Mouse (Mus musculus): Measurements from ENCODE around the gene Oas1c.
A peak's percentile ranks its signal among the peaks of the same experiment; 100 is the strongest.
"Not testable (repeated sequence)": the region's sequence is repeated elsewhere in the genome, so short reads cannot be mapped to it uniquely, and the experiment has no call there.

The Oas1c gene

DNA sequence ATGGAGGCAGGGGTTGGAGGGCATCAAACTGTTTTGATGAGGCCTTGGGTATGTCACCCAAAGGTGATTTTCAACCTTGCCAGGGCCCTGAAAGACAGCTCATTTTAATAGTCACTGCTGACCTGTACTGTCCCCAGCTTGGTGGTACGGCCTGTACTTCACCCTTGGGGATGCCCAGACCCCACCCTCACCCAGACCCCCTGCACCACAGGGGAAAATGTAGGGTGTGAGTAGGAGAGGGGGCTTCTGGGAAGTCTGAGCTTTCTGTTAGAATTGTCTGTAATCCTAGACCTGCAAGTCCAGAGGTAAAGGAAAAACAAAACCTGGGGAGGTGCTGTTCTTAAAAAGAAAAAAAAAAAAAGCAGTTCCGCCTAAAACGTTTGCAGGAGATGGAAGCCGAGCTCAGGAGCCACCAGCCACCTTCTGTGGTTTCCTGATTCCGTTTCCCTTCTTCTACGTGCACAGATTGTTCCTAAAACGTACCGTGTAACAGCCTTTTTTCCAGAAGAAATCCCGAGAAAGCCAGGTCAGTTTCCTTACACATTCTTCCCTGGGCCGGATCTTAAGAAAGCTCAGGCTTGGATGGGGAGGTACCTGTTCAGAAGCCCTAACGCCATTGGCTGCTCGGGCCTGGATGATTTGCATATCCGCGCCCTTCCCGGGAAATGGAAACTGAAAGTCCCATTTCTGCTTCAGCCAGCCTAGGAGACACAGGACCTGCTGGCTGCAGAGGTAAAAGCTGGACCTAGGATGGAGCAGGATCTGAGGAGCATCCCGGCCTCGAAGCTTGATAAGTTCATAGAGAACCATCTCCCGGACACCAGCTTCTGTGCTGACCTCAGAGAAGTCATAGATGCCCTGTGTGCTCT is at the start of gene Oas1c:
TSS of gene Oas1c (minus strand) at position 564 of the 869 bp plus-strand sequence.
- DNase-seq (ENCODE audit: extremely low spot score), result peak; percentile 68

DNA sequence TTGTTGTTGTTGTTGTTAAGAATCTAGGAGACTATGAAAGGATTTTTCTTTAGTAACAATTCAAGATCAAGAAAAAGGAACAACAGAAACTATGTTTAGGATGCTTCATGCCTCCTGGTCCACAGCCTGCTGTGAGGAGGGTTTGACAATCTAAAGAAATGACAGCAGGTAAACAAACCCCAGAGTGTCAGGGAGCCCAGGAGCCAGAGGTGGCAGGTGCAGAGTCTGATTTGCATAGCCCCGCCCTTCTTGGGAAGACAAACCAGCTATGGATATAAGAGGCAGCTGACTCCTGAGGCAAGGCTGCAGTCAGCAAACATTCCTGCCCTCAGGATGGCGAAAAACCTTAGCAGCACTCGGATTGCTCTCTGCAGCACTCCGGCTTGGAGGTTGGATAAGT is 48.8 kb upstream of the Oas1c start, which contains the start of gene Oas1h:
TSS of gene Oas1h (plus strand) at position 301 of the 400 bp plus-strand sequence.
- no peak for DNase-seq (ENCODE audit: extremely low spot score)

DNA sequence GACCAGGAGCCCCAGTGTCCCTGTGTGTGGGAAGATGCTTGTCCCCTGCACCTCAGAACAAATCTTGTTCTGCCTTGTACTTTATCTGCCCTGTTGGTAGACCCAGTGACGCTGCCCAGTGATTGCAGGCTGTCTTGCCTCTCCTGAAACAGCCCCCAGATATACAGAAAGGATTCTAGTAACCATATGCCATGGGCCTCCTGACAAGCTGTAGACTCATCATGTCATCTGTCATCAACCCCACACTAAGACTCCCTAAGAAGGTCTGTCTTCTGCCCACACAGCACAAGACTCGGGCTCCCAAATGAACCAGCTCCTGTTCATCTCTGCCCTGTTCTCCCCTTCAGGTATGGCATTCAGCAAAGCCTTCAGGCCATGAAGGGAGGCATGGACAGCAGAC is 46.9 kb upstream of the Oas1c start:
- DNase-seq (ENCODE audit: extremely low spot score), result no peak

DNA sequence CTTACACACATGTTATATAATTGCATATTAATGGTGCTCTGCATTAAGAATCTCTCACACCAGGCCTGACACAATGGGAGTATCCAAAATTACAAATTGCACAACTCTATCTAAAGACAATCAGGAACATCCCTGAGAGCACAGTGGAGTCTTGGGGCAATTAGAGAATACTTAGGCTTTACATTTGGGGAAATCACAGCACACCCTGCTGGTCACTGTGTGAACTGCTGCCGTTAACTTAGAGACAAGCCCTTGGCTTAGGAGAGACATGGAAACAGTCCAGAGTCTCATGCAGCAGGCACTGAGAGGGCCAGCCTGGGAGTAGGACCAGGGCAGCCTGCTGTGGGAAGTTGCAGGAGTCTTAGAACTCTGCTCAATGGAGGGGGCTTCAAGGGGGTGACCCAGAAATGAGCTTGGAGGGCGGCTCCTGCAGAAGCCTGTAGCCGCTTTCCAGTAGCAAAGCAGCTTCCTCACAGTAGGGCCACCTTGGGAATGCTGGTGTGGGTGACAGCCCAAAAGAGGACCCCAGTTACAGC is 37.4 kb upstream of the Oas1c start:
- DNase-seq (ENCODE audit: extremely low spot score), result peak; percentile 19

DNA sequence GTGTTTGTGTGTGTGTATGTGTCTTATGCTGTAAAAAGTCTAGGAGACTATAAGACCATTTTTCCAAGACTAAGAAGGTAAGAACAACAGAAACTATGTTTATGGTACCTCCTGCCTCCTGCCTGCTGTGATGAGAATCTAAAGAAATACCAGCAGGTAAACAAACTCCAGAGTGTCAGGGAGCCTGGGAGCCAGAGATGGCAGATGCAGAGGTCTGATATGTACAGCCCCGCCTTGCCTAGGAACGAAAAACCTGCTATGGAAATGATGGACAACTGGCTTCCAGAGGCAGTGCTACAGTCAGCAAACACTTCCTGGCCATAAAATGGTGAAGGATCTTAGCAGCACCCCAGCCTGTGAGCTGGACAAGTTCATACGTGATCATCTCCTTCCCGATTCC is 34.8 kb upstream of the Oas1c start, which contains the start of gene Oas1f:
TSS of gene Oas1f (plus strand) at position 301 of the 400 bp plus-strand sequence.
- no peak for DNase-seq (ENCODE audit: extremely low spot score)

DNA sequence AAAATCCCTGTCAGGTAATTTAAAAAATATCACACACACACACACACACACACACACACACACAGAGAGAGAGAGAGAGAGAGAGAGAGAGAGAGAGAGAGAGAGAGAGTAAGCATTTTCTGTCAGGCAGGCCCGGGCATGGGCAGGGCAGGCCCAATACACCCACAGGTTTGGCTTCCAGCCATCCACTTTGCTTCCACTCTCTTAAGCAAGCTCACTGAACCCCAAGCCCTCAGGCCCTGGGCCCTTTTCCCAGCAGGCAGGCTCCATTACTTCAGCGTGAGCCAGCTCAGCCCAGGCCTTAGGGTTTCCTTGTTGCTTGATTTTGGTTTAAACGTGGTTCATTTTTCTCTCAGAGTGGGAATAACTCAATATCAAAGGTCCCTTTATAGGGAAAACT is 32.4 kb upstream of the Oas1c start:
- DNase-seq (ENCODE audit: extremely low spot score), result no peak

DNA sequence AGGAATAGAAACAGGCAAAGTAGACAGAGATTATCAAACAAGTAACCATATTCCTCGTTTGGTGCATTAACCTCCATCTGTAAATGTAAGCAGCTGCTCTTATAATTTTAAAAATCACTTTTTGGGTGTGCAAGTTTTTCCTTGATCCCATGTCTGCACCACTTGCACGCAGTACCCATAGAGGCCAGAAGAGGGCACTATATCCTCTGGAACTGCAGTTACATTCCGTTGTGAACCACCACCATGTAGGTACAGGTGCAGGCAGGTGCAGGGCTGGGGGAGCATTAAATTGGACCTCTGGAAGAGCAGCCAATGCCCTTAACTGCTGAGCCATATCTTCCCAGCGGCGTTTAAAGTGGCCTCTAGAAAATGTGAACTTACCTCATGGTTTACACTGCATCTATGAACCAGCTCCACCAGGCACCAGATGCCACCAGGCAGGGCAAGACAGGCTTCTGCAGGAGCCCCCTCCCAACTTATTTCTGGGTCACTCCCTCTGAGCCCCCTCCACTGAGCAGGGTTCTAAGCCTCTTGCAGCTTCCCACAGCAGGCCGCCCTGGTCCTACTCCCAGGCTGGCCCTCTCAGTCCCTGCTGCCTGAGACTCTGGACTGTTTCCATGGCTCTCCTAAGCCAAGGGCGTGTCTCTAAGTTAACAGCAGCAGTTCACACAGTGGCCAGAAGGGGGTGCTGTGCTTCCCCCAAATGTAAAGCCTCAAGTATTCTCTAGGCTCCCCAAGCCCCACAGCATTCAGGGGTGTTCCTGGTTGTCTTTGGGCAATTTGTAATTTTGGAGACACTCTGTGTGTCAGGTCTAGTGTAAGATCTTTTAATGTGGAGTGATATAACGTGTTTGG is 24.6 kb upstream of the Oas1c start:
- DNase-seq (ENCODE audit: extremely low spot score), result peak; percentile 40

DNA sequence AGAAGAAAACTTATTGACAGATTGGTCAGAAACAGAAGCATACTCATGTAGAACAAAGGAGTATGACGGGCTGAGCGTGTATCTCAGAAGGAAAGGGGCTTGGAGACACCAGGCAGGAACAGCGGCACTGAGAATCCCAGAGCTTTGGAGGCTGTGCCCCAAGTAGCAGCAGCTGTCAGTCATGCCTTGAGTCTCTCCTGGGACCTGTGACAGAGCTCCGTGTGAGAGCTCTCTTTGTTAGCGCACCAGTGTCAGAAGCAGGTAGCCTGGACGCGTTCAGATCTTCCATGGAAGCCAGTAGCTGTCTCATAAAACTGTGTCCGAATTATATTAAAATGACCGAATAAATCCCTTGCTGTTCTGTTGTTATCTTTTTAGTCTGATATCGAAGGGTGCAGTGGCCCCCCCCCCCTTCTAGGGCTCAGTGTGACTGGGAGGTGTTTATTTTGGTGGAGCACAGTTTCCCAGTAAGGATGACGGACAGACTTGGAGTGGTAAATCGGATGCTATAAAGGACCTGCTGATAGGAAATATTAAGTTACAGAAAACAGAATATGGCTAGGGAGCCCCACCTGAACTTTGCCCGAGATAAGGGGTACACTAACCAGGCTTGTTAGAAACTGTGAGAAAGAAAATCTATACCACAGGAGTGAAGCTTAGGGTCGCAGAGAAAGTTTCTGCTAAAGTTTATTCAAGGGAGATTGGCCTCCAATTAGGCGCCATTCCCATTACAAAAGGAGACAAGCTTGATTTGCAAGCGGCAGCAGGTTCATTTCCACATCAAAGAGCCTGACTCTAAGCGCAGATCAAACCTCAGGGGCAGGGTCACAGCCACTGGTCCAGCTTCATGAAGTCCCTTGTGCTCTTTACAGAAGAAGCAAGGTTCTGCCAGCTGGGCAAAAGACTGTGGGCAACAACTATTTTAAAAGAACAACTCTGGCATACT is 21.3 kb upstream of the Oas1c start:
- DNase-seq (ENCODE audit: extremely low spot score), result no peak

DNA sequence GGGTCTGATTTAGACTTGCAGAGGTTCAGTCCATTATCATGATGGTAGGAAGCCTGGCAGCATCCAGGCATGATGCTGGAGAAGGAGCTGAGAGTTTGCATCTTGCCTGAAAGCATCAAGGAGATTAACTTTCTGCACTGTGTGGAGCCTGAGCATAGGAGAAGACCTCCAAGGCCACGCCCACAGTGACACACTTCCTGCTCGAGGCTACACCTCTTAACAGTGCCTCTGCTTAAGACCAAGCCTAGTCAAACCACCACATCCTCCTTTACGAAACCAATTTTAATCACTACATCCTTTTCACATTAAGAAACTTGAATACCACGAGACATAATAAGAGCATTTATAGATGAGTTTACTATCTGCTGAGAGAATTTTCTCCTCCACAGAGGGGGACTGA is 18.7 kb upstream of the Oas1c start:
- no peak for DNase-seq (ENCODE audit: extremely low spot score)

DNA sequence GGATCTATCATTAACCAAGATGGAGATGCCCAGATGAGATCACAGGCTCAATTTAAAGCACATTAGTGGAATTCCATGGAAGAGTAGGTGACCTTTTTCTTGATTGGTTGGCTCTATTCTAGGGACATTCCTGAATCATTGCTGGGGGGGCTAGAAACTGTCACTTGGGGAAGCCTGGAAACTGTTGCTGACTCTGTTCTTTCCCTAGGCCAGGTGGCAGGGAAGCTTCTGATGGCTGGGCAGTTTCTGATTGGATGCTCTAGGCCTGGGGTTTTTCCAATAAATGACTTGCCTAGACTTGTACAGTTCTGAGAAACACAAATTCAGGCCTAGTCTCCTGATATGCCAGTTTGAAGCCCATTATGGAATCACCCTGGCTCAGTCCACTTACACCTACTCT is 6.7 kb upstream of the Oas1c start:
- DNase-seq (ENCODE audit: extremely low spot score), result no peak

DNA sequence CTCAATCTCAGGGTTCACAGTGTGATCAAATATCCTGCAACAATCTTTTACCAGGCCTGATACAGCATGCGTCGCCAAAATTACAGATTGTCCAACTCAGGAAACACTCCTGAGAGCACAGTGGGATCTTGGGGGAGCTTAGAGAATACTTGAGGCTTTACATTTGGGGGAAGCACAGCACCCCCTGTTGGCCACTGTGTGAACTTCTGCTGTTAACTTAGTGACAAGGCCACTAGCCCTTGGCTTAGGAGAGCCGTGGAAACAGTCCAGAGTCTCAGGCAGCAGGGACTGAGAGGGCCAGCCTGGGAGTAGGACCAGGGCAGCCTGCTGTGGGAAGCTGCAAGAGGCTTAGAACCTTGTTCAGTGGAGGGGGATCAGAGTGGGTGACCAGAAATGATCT is 3.6 kb upstream of the Oas1c start:
- DNase-seq (ENCODE audit: extremely low spot score), result no peak

DNA sequence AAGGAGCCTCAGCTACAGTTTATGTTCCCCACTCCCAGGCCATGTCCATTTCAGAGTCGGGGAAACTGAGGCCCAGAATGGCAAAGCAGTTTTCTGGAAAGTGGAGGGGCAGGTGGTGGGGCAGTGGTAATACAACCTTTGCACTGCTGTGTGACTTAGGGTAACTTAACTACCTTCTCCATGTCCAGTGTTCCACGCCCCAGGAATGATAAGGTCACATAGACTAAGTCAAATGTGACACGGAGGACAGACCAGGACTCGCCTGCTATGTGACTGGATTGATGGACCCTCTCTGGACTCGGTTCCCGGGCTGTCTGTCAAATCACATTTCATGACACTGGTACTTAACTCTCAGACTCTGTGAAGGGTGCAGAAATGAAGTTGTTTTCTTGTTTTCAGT is 709 bp upstream of the Oas1c start:
- no peak for DNase-seq (ENCODE audit: extremely low spot score)

DNA sequence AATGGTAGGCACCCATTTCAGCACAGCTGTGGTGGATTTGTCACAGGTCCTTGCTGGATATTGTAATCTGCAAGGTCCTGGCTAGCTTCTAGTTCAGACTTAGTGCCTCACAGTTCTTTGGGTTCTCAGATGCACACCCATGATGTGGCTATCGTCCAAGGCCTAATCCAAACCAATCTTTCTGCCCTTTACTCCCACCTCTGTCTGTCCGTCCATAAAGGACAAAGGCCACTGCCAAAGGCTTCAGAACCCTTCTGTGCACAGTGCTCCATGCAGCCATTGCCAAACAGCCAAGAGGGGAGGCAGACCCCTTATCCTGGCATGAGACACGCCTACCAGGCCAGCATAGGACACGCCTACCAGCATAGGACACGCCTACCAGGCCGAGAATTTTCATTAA is 3.1 kb downstream of the Oas1c start:
- DNase-seq (ENCODE audit: extremely low spot score), result no peak

DNA sequence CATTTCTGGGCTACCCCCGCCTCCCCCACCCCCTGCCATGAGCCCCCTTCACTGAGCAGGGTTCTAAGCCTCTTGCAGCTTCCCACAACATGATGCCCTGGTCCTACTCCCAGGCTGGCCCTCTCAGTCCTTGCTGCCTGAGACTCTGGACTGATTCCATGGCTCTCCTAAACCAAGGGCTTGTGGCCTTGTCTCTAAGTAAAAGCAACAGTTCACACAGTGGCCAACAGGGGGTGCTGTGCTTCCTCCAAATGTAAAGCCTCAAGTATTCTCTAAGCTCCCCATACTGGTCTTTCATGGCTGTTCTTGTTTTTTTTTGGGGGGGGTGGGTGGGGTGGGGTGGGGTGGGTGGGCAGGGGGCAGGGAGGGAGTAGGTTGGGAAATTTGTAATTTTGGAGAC is 5.9 kb downstream of the Oas1c start:
- peak; percentile 37 for DNase-seq (ENCODE audit: extremely low spot score)

DNA sequence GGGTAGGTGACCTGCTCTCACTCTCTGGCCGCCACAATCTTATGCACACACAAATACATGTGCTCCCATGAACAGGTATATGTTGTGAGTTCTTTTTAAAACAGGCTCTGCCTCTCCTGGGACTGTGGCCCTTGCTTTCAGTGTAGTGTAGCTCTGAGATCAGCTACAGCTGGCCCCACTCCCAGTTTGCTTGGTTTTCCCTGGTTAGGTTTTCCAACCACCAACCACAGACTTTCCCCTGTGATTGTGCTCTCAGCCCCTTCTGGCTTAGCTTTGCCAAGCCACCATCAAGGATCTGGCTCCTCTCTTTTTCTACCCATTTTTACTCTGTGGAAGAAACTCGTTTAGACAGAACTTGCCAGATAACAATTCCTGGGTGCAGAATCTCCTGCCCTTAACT is 8.7 kb downstream of the Oas1c start:
- DNase-seq (ENCODE audit: extremely low spot score), result no peak

DNA sequence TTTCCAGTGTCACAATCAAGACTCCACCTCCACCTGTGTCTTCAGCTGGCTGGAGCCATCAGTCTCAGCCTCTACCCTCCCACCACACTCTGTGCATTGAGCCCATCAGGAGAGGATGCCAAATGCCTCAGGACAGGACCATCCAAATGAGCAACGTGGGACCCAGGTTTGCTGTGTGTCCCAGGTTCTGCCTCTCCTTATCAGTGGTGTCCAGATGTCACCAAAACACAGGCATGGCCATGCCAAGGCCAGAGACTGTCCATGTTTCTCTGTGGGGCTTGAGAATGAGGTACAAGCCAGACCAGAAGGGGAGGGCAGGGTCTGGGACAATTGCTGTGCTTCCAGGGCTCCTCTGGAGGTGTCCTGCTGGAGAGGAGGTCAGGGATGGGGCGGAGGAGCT is 13.4 kb downstream of the Oas1c start:
- not testable (repeated sequence) for DNase-seq (ENCODE audit: extremely low spot score)

DNA sequence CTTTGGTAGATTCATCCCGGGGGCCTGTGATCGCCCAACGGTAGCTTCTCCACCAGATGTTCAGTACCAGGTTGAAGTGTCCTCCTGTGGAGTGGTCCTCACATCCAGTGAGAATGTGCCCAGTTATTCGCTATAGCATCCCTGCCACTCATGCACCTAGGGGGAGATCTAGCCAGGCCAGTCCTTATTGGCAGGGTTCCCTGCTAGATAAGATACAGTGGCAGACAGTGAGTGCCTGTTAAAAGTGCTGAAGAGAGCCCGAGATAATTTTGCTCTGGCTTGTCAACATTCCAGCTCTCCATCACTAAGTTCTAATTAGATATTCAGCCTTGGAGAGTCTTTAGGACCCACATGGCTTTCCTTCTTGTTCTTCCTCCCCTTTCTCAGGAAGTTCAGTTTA is 14.2 kb downstream of the Oas1c start:
- DNase-seq (ENCODE audit: extremely low spot score), result not testable (repeated sequence)

DNA sequence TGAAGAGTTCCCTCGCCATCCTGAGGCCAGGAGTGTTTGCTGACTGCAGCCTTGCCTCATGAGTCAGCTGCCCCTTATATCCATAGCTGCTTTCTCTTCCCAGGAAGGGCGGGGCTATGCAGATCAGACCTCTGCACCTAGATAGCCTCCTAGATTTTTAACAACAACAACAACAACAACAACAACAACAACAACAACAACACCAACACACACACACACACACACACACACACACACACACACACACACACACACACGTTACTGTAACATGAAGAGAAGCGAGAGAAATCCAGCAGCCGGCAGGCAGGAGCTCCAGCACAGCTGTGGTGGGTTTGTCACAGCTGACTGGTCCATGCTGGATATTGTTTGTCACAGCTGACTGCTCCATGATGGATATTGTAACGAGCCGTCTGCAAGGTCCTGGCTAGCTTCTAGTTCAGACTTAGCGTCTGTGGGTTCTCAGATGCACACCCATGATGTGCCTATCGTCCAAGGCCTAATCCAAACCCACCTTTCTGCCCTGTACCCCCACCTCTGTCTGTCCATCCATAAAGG is 16.8 kb downstream of the Oas1c start, which contains the start of gene Oas1e:
TSS of gene Oas1e (minus strand) at position 51 of the 555 bp plus-strand sequence.
- not testable (repeated sequence) for DNase-seq (ENCODE audit: extremely low spot score)

DNA sequence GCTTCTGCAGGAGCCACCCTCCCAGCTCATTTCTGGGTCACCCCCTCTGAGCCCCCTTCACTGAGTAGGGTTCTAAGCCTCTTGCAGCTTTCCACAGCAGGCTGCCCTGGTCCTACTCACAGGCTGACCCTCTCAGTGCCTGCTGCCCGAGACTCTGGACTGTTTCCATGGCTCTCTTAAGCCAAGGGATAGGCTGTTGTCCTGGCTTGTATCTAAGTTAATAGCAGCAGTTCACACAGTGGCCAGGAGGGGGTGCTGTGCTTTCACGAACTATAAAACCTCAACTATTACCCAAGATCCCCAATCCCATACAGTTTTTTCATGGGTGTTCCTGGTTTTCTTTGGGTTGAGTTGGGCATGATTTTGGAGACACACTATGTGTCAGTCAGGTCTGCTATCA is 19.3 kb downstream of the Oas1c start:
- peak; percentile 45 for DNase-seq (ENCODE audit: extremely low spot score)

DNA sequence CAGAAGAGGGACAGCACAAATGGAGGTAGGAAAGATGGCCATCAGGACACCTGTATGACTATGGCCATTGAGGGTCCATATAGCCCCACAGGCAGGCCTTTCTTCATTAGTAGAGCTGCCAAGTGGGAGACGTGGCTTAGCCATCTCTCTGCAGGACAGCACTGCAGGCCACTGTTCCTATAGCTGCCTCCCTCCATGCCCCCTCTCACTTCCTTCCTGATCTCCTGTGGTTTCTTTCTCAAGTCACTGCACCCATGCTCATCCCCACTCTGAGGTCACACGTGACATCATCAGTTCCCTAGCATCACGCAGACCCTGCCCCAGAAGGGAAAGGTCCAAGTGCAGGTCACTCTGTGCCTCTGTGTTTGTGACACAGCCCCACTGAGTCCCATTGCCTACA is 25.3 kb downstream of the Oas1c start:
- DNase-seq (ENCODE audit: extremely low spot score), result no peak

DNA sequence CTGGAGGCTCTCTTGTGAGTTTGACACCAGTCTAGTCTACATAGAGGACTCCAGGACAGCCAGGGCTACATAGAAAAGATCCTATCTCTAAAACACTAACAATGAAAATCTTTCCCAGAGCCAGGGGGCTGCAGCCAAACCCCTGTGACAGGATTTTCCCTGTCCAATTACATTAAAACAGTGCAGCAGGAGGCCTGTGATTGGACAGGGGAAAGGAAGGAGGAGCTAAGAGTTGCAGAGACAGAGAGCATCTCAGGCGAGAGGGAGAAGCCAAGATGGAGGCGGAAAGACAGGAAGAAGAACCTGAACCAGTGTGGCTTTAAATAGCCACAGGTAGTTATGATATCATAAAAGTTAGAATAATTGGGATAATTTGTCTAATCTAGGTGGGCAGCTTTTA is 29.9 kb downstream of the Oas1c start:
- DNase-seq (ENCODE audit: extremely low spot score), result no peak

All from embryo, embryonic 9.5 days (tissue).